Comparison of ENCODE assay signal across 19 mouse cellular contexts in genomic region chr12:40887496-40887895, GRCm38 (mm10).
A peak's percentile ranks its signal among the peaks of the same experiment; 100 is the strongest.
DNase-seq lines count a peak whose midpoint lies in the region; ATAC-seq and TF ChIP-seq lines count a peak whose summit lies in the region.
"Had no signal": no experiment of that assay in that cellular context is flagged by ENCODE, and none has a peak within 500 bp of the region (broad histone marks: within the 10 kb centered on the region; RNA-seq: fewer than 3 reads in every experiment).

No protein-coding gene starts in this region.

- no peaks in the 10 kb centered on the region for H3K36me3 ChIP-seq in forebrain, embryonic 10.5 days (replicated peaks)
- no peaks in the 10 kb centered on the region for H3K36me3 ChIP-seq in forebrain, embryonic 11.5 days (ENCODE audit: control insufficient read depth, insufficient read depth, low read length)
- no peaks in the 10 kb centered on the region for H3K36me3 ChIP-seq in CH12.LX (replicated peaks in 1 of 2; ENCODE audit: control insufficient read depth in 1 of 2, insufficient read depth in 1 of 2, low read length in 1 of 2)
- no peaks in the 10 kb centered on the region for H3K36me3 ChIP-seq in limb, embryonic 10.5 days
- H3K36me3 ChIP-seq in liver, embryonic 14.5 days (replicated peaks; ENCODE audit: control insufficient read depth, insufficient read depth, low read depth): no peaks in the 10 kb centered on the region
- H3K36me3 ChIP-seq in intestine, embryonic 15.5 days: no peaks in the 10 kb centered on the region
- H3K36me3 ChIP-seq: embryonic facial prominence, embryonic 15.5 days; kidney, embryonic 15.5 days; midbrain, embryonic 13.5 days had no signal

- dilution Hi-C loops in CH12.LX (cut with MboI; ENCODE audit: extremely low pct_ligation_motif_present, extremely low pct_unique_long_range_greater_than_20kb, low sequenced_read_pairs): no loop called here

- no peaks in the 10 kb centered on the region for H3K27me3 ChIP-seq in forebrain, embryonic 10.5 days (ENCODE audit: poor library complexity, severe bottlenecking)
- H3K27me3 ChIP-seq in forebrain, embryonic 11.5 days (ENCODE audit: control insufficient read depth, insufficient read depth, low read length): no peaks in the 10 kb centered on the region
- no peaks in the 10 kb centered on the region for H3K27me3 ChIP-seq in CH12.LX (replicated peaks)
- no peaks in the 10 kb centered on the region for H3K27me3 ChIP-seq in limb, embryonic 10.5 days (ENCODE audit: low read depth, poor library complexity, severe bottlenecking)
- no peaks in the 10 kb centered on the region for H3K27me3 ChIP-seq in liver, embryonic 14.5 days (ENCODE audit: control insufficient read depth, insufficient read depth, low read length)
- H3K27me3 ChIP-seq in intestine, embryonic 15.5 days (replicated peaks): no peaks in the 10 kb centered on the region
- H3K27me3 ChIP-seq: embryonic facial prominence, embryonic 15.5 days; kidney, embryonic 15.5 days; megakaryocyte, embryonic 14.5 days; midbrain, embryonic 13.5 days had no signal

- no peak for ATAC-seq in forebrain, embryonic 11.5 days (replicated peaks; ENCODE audit: low FRiP score)
- no peak for ATAC-seq in liver, embryonic 14.5 days (ENCODE audit: insufficient read depth)
- ATAC-seq in activated CD4-positive, CD25-positive, alpha-beta regulatory T cell, adult 4 months: no peak
- ATAC-seq in intestine, embryonic 15.5 days: no peak
- ATAC-seq: forebrain, postnatal 0 days; hindbrain, postnatal 0 days; midbrain, embryonic 13.5 days had no signal

- no peak overlapping the region for H3K4me3 ChIP-seq in forebrain, embryonic 10.5 days
- H3K4me3 ChIP-seq in forebrain, embryonic 11.5 days (ENCODE audit: low read depth, low read length): no peak overlapping the region
- no peak overlapping the region for H3K4me3 ChIP-seq in CH12.LX (replicated peaks in 1 of 3; ENCODE audit: low read depth in 2 of 3, low read length in 2 of 3, poor library complexity in 1 of 3)
- H3K4me3 ChIP-seq in limb, embryonic 10.5 days: no peak overlapping the region
- H3K4me3 ChIP-seq in liver, embryonic 14.5 days (ENCODE audit: insufficient read depth in 1 of 2, low read depth in 2 of 2, low read length in 2 of 2): no peak overlapping the region
- no peak overlapping the region for H3K4me3 ChIP-seq in intestine, embryonic 15.5 days (replicated peaks)
- H3K4me3 ChIP-seq: embryonic facial prominence, embryonic 15.5 days; kidney, embryonic 15.5 days; megakaryocyte, embryonic 14.5 days; midbrain, embryonic 13.5 days had no signal

- H3K9ac ChIP-seq in forebrain, embryonic 11.5 days (ENCODE audit: low read length): no peak overlapping the region
- no peak overlapping the region for H3K9ac ChIP-seq in CH12.LX (ENCODE audit: insufficient read depth, low read depth)
- H3K9ac ChIP-seq in liver, embryonic 14.5 days (replicated peaks): peak overlapping the region; percentile 51
- H3K9ac ChIP-seq in intestine, embryonic 15.5 days: no peak overlapping the region
- H3K9ac ChIP-seq: embryonic facial prominence, embryonic 15.5 days; forebrain, postnatal 0 days; kidney, embryonic 15.5 days; lung, embryonic 14.5 days; midbrain, embryonic 13.5 days had no signal

- no peaks in the 10 kb centered on the region for H3K9me3 ChIP-seq in forebrain, embryonic 10.5 days
- H3K9me3 ChIP-seq in forebrain, embryonic 11.5 days (ENCODE audit: control insufficient read depth, low read length): no peaks in the 10 kb centered on the region
- H3K9me3 ChIP-seq in CH12.LX (replicated peaks; ENCODE audit: low read length): no peaks in the 10 kb centered on the region
- no peaks in the 10 kb centered on the region for H3K9me3 ChIP-seq in limb, embryonic 10.5 days (replicated peaks)
- no peaks in the 10 kb centered on the region for H3K9me3 ChIP-seq in liver, embryonic 14.5 days (ENCODE audit: control insufficient read depth, low read length)
- H3K9me3 ChIP-seq in intestine, embryonic 15.5 days: no peaks in the 10 kb centered on the region
- H3K9me3 ChIP-seq: embryonic facial prominence, embryonic 15.5 days; kidney, embryonic 15.5 days; midbrain, embryonic 13.5 days had no signal

- no peak for TF ChIP-seq CTCF in CH12.LX (conservative IDR thresholded peaks at IDR 0.05 in 1 of 2, IDR thresholded peaks at IDR 0.05 in 1 of 2; ENCODE audit: low read depth in 2 of 2, low read length in 2 of 2)
- TF ChIP-seq CTCF in liver, embryonic 14.5 days (IDR thresholded peaks at IDR 0.05; ENCODE audit: low read depth): no peak

- in situ Hi-C loops in CH12.LX (cut with MboI; ENCODE audit: low pct_ligation_motif_present, low pct_unique_long_range_greater_than_20kb, low sequenced_read_pairs): no loop called here

- no peak for TF ChIP-seq RAD21 in CH12.LX (IDR thresholded peaks at IDR 0.05; ENCODE audit: low read depth, low read length)

- TF ChIP-seq EP300 in CH12.LX (IDR thresholded peaks at IDR 0.05; ENCODE audit: low read length): no peak; the same call in 1 of the 2 replicates
- TF ChIP-seq EP300 in liver, embryonic 14.5 days (IDR thresholded peaks at IDR 0.05; ENCODE audit: low read depth): no peak

- no peak for DNase-seq in forebrain, embryonic 10.5 days (ENCODE audit: extremely low spot score, low spot score)
- DNase-seq in forebrain, embryonic 11.5 days (ENCODE audit: low spot score): no peak
- DNase-seq in CH12.LX (ENCODE audit: extremely low read depth): peak; percentile 38
- DNase-seq in limb, embryonic 10.5 days (ENCODE audit: low spot score): no peak
- no peak for DNase-seq in liver, embryonic 14.5 days (ENCODE audit: low read depth in 3 of 3, low spot score in 3 of 3)
- no peak for DNase-seq in cerebellum, adult 18-20 months
- DNase-seq: adrenal gland, adult 8-10 months; cerebellum, adult 9-10 months; forebrain, postnatal 0 days; gastrocnemius, postnatal 36 days; lung, postnatal 36 days had no signal

- H3K27ac ChIP-seq in forebrain, embryonic 10.5 days: peak overlapping the region; percentile 31
- H3K27ac ChIP-seq in forebrain, embryonic 11.5 days (ENCODE audit: low read depth, low read length): no peak overlapping the region
- no peak overlapping the region for H3K27ac ChIP-seq in CH12.LX (ENCODE audit: insufficient read depth, low read depth)
- H3K27ac ChIP-seq in limb, embryonic 10.5 days: 0 out of 2 replicates have a peak overlapping the region, but pooled peaks have one; percentile 19
- peak overlapping the region; percentile 85 for H3K27ac ChIP-seq in liver, embryonic 14.5 days
- H3K27ac ChIP-seq in intestine, embryonic 15.5 days: no peak overlapping the region
- H3K27ac ChIP-seq: embryonic facial prominence, embryonic 15.5 days; hindbrain, postnatal 0 days; kidney, embryonic 15.5 days; midbrain, embryonic 13.5 days had no signal

- no peaks in the 10 kb centered on the region for H3K4me1 ChIP-seq in forebrain, embryonic 10.5 days
- H3K4me1 ChIP-seq in forebrain, embryonic 11.5 days (replicated peaks; ENCODE audit: control insufficient read depth, insufficient read depth, low read length): no peaks in the 10 kb centered on the region
- peaks cover 7 to 22% of the 10 kb centered on the region in 2 experiments; a peak in 3 of 4 replicates for H3K4me1 ChIP-seq in CH12.LX (ENCODE audit: control insufficient read depth in 1 of 2, insufficient read depth in 2 of 2)
- H3K4me1 ChIP-seq in limb, embryonic 10.5 days: no peaks in the 10 kb centered on the region
- peaks cover 65 to 70% of the 10 kb centered on the region in 2 experiments for H3K4me1 ChIP-seq in liver, embryonic 14.5 days (replicated peaks; ENCODE audit: control insufficient read depth in 2 of 2, insufficient read depth in 2 of 2, low read length in 1 of 2)
- 0 out of 2 replicates have a peak, but pooled peaks cover 5% of the 10 kb centered on the region for H3K4me1 ChIP-seq in intestine, embryonic 15.5 days (replicated peaks)
- H3K4me1 ChIP-seq: embryonic facial prominence, embryonic 15.5 days; kidney, embryonic 15.5 days; megakaryocyte, embryonic 14.5 days; midbrain, embryonic 13.5 days had no signal

- TF ChIP-seq POLR2A in CH12.LX (IDR thresholded peaks at IDR 0.05; ENCODE audit: low read depth, low read length): no peak

- H3K4me2 ChIP-seq in forebrain, embryonic 11.5 days (ENCODE audit: low read depth, low read length, severe bottlenecking): no peak overlapping the region
- no peak overlapping the region for H3K4me2 ChIP-seq in CH12.LX (ENCODE audit: insufficient read depth, low read depth, poor library complexity, severe bottlenecking)
- H3K4me2 ChIP-seq in liver, embryonic 14.5 days (ENCODE audit: low read depth): peak overlapping the region; percentile 83; the same call in 1 of the 2 replicates
- no peak overlapping the region for H3K4me2 ChIP-seq in intestine, embryonic 15.5 days (replicated peaks)
- H3K4me2 ChIP-seq: embryonic facial prominence, embryonic 15.5 days; kidney, embryonic 15.5 days; lung, embryonic 14.5 days; midbrain, embryonic 13.5 days had no signal

- H3K79me2 ChIP-seq in CH12.LX (replicated peaks; ENCODE audit: control insufficient read depth, extremely low read depth, insufficient read depth, poor library complexity, severe bottlenecking): no peaks in the 10 kb centered on the region

- 69% methylated on average over 2 of the region's 2 CpGs for WGBS in forebrain, embryonic 10.5 days
- whole genome bisulfite sequencing in forebrain, embryonic 11.5 days: 56% methylated on average over 2 of the region's 2 CpGs
- WGBS in limb, embryonic 10.5 days: 63% methylated on average over 2 of the region's 2 CpGs
- WGBS in liver, embryonic 14.5 days (ENCODE audit: insufficient replicate concordance): 43% methylated on average over 2 of the region's 2 CpGs
- WGBS in intestine, embryonic 15.5 days: 77% methylated on average over 2 of the region's 2 CpGs

TF ChIP-seq in CH12.LX, 34 proteins besides CTCF, POLR2A, EP300 and RAD21 (continues in another document):
- TF ChIP-seq BHLHE40 (IDR thresholded peaks at IDR 0.05; ENCODE audit: low read depth, low read length) (no peak), TBP (conservative IDR thresholded peaks at IDR 0.05; ENCODE audit: low read depth, low read length) (no peak), SMC3 (IDR thresholded peaks at IDR 0.05; ENCODE audit: low read depth, low read length) (no peak), RCOR1 (conservative IDR thresholded peaks at IDR 0.05; ENCODE audit: low read depth, low read length) (no peak), CHD1 (IDR thresholded peaks at IDR 0.05; ENCODE audit: low read depth, low read length) (no peak), CHD2 (IDR thresholded peaks at IDR 0.05; ENCODE audit: low read length) (no peak), MAZ (IDR thresholded peaks at IDR 0.05; ENCODE audit: low read depth, low read length) (no peak), NRF1 (IDR thresholded peaks at IDR 0.05; ENCODE audit: low read depth, low read length) (no peak), JUND (conservative IDR thresholded peaks at IDR 0.05; ENCODE audit: low read depth, low read length) (no peak), MXI1 (IDR thresholded peaks at IDR 0.05; ENCODE audit: low read depth, low read length) (no peak), JUN (IDR thresholded peaks at IDR 0.05; ENCODE audit: insufficient read depth, low read depth, low read length) (no peak), USF1 (IDR thresholded peaks at IDR 0.05; ENCODE audit: low read depth, low read length) (no peak), ZMIZ1 (IDR thresholded peaks at IDR 0.05; ENCODE audit: low read depth, low read length) (no peak), KAT2A (IDR thresholded peaks at IDR 0.05; ENCODE audit: insufficient replicate concordance, low read length) (no peak), MAX (IDR thresholded peaks at IDR 0.05; ENCODE audit: low read length) (no peak)

Comparison
In these comparisons a context has a peak if more than half of its experiments do, and no peak if none do; other contexts are left out.
1. H3K27ac ChIP-seq: peak in forebrain, embryonic 10.5 days (single experiment), limb, embryonic 10.5 days (single experiment) and liver, embryonic 14.5 days (single experiment); none in forebrain, embryonic 11.5 days (single experiment), CH12.LX (single experiment) and intestine, embryonic 15.5 days (single experiment).